Mouse (Mus musculus): ENCODE measurements at regions not wholly inside any gene's neighbourhood (a gene's known extent, or its start where the extent isn't known, plus 50 kb on each side); places are given as distances from the start of the nearest gene placed in this dataset.

DNA sequence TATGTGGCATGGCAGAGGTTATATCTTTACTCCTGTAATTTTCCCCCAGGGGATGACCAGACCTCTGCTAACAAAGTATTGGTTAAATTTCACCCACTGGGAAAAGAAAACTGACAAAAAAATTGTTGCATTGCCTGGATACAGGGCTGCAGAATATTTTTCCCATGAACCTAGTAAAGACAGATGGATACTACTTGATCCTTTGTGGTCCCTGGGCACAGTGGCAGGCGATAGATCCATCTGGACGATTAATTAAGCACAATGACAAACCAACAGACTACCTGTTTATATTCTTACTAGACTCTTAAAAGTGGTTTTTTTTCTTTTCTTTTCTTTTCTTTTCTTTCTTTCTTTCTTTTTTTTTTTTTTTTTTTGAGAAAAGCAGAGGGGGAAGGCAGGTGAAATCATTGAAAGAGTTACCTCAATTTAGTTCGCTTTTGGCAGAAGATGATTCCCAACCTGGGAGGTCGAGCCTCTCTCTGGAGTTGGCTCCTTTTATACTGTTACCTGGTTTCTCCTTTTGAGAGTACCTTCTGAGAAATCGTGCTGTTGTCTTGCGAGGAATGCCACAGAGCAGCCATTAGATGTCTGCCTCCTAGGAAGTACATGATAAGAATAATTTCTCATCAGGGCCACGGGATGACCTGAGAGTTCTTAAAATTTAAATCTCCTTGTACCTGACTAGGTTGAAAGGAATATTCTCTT, 312.6 kb downstream of the Slc4a3 start:
- no peak for TF ChIP-seq CTCF (IDR thresholded peaks at IDR 0.05; ENCODE audit: low read depth)
- TF ChIP-seq EP300 (IDR thresholded peaks at IDR 0.05; ENCODE audit: low read depth): no peak

Measured in heart, postnatal 0 days (tissue).